Mouse (Mus musculus): Measurements from ENCODE around the gene Iapp. TPM values are rescaled to one million over a fixed set of nuclear protein-coding genes. Genes with fewer than 3 reads are reported as not detected.

Gene Iapp
- total and polyA plus RNA-seq, 3 experiments, result not detected

DNA sequence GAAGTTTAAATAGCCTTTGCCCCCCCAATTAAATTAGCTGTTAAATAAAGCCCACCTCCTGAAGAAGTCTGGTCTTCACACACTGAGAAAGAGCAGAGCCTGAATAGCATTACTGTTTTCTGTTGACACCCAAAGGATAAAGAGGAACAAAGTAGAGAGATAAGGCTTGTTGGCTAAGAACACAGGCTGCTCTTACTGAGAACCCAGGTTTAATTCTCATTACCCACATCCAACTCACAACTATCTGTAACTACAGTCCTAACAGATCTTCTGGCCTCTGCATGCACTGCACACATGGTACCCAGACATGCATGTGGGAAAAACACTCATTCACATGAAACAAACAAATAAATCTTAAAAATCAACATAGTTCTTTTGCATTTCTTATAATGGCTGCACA is 18.9 kb downstream of the Iapp start:
- Histone ChIP-seq H3K79me2 (replicated peaks; ENCODE audit: control insufficient read depth, insufficient read depth, low read length) (no peaks in the 10 kb centered on the region), H3K27me3 (ENCODE audit: control insufficient read depth, insufficient read depth, low read length) (no peaks in the 10 kb centered on the region)
- intact Hi-C loops (cut with DNase I), result no loop called here

DNA sequence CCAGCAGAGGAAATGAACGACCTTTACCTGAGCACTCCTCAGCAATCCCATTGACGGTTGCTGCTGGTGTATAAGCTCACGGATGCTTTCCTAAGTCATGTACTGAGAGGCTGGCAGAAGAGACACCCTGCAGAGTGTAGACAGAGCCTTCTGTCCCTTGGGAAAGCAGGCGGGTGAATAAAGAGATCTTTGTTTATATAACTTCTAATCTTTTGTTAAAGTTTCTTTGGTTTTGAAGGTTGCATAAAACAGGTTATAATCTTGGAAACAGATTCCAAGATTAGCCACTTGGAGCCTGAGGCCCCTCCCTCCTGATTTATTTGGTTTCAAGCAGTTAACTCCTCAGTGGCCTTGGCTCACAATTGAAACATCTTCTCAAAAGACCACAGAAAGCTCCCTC is 24.7 kb downstream of the Iapp start, which contains the start of gene Slco1a5:
Gene Slco1a5, minus strand, starts transcription at position 101 of the 400 bp plus-strand sequence.
- intact Hi-C loops (cut with DNase I), result no loop called here
- TF ChIP-seq POLR2A (IDR thresholded peaks at IDR 0.05; ENCODE audit: insufficient read depth, low read depth, low read length) (no peak), EP300 (IDR thresholded peaks at IDR 0.05; ENCODE audit: insufficient read depth, low read depth, low read length) (no peak), CTCF (IDR thresholded peaks at IDR 0.05) (no peak)

More for the DNA sequence above, 18.9 kb downstream of the Iapp start:
- Histone ChIP-seq H3K27ac (no peak overlapping the region), H3K4me1 (ENCODE audit: control insufficient read depth, insufficient read depth, low read length) (no peaks in the 10 kb centered on the region), H3K9ac (ENCODE audit: low read depth, low read length) (no peak overlapping the region), H3K4me3 (no peak overlapping the region), H3K36me3 (ENCODE audit: control insufficient read depth, insufficient read depth, low read length) (no peaks in the 10 kb centered on the region)
- TF ChIP-seq EP300 (IDR thresholded peaks at IDR 0.05; ENCODE audit: insufficient read depth, low read depth, low read length), result no peak
- no peak for DNase-seq

DNA sequence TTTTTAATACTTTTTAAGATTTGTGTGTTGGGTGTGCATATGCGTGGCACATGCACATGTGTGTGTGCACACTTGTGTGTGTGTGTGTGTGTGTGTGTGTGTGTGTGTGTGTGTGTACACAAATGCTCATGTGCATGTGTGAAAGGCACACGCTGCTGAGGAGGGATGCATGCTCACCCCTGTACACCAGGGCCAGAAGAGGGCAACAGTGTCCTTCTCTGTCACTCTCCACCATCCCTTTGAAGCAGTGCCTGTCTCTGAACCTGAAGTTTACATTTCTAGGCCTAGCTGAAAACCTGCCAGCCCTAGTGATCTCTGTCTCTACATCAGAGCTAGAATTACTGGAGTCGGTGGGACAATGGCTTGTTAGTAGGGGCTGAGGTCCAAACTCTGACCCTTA is 28.4 kb downstream of the Iapp start:
- Histone ChIP-seq H3K4me3 (no peak overlapping the region), H3K4me1 (ENCODE audit: control insufficient read depth, insufficient read depth, low read length) (no peaks in the 10 kb centered on the region), H3K27ac (no peak overlapping the region), H3K27me3 (ENCODE audit: control insufficient read depth, insufficient read depth, low read length) (no peaks in the 10 kb centered on the region), H3K9ac (ENCODE audit: low read depth, low read length) (no peak overlapping the region), H3K79me2 (replicated peaks; ENCODE audit: control insufficient read depth, insufficient read depth, low read length) (no peaks in the 10 kb centered on the region), H3K36me3 (ENCODE audit: control insufficient read depth, insufficient read depth, low read length) (no peaks in the 10 kb centered on the region)
- TF ChIP-seq EP300 (IDR thresholded peaks at IDR 0.05; ENCODE audit: insufficient read depth, low read depth, low read length), result no peak
- TF ChIP-seq POLR2A (IDR thresholded peaks at IDR 0.05; ENCODE audit: insufficient read depth, low read depth, low read length), result no peak
- TF ChIP-seq CTCF (IDR thresholded peaks at IDR 0.05), result no peak
- intact Hi-C loops (cut with DNase I), result no loop called here
- 61% methylated on average over 3 of the region's 3 CpGs for WGBS
- no peak for DNase-seq

More for the DNA sequence above, 24.7 kb downstream of the Iapp start, which contains the start of gene Slco1a5:
- no peaks in the 10 kb centered on the region for H3K36me3 ChIP-seq (ENCODE audit: control insufficient read depth, insufficient read depth, low read length)
- no peak within 1 kb of the TSS for H3K27ac ChIP-seq
- no peak within 1 kb of the TSS for H3K9ac ChIP-seq (ENCODE audit: low read depth, low read length)
- no peaks in the 10 kb centered on the region for H3K27me3 ChIP-seq (ENCODE audit: control insufficient read depth, insufficient read depth, low read length)
- no peak for DNase-seq
- H3K4me1 ChIP-seq (ENCODE audit: control insufficient read depth, insufficient read depth, low read length), result no peaks in the 10 kb centered on the region
- WGBS, result 31% methylated on average over 4 of the region's 4 CpGs
- no peaks in the 10 kb centered on the region for H3K79me2 ChIP-seq (replicated peaks; ENCODE audit: control insufficient read depth, insufficient read depth, low read length)
- no peak within 1 kb of the TSS for H3K4me3 ChIP-seq

DNA sequence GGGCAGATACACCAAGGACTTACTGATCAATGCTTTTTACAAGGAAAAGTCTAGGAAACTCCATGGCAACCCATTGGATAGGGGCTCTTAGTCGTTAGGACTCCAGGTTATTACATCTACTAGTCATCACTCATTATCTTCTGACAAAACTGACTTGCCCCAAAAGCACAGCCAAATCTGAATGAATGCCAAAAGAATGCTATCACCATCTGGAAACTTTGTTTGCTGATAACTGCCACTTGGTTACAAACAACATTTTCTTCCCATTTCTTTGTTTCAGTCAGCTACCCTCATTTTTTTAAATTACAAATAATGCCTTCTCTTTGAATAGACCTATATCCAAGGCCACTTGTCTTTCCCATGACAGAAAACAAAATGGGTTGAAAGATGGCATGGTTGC is 31.0 kb downstream of the Iapp start:
- TF ChIP-seq CTCF (IDR thresholded peaks at IDR 0.05), result no peak
- no peak for TF ChIP-seq EP300 (IDR thresholded peaks at IDR 0.05; ENCODE audit: insufficient read depth, low read depth, low read length)
- no peak for TF ChIP-seq POLR2A (IDR thresholded peaks at IDR 0.05; ENCODE audit: insufficient read depth, low read depth, low read length)
- H3K9ac ChIP-seq (ENCODE audit: low read depth, low read length), result no peak overlapping the region
- WGBS, result 52% methylated on average over 1 of the region's 1 CpGs

DNA sequence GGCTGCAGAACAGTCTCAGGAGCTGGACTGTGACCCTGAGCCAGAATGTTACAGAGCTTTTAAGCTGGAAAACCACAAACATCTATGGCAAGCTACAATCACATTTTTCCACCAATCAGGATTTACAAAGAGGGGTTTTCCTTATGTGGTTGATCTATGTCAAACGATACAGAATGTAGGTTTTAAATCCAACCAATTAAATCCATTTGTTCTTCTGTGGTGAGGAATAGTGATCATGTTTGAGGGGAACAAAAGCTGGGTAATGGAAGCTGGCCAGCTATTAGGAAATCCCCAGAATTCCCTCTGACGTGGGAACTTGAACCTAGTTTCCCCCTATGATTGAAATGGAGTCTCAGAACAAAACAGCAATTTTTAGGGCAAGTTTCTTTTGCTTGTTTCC is 40.7 kb downstream of the Iapp start:
- no peak overlapping the region for H3K9ac ChIP-seq (ENCODE audit: low read depth, low read length)
- 41% methylated on average over 2 of the region's 2 CpGs for WGBS
- no peaks in the 10 kb centered on the region for H3K36me3 ChIP-seq (ENCODE audit: control insufficient read depth, insufficient read depth, low read length)
- no peaks in the 10 kb centered on the region for H3K27me3 ChIP-seq (ENCODE audit: control insufficient read depth, insufficient read depth, low read length)
- H3K79me2 ChIP-seq (replicated peaks; ENCODE audit: control insufficient read depth, insufficient read depth, low read length), result no peaks in the 10 kb centered on the region
- intact Hi-C loops (cut with DNase I), result no loop called here
- no peak overlapping the region for H3K4me3 ChIP-seq
- no peak overlapping the region for H3K27ac ChIP-seq
- DNase-seq, result no peak
- no peak for TF ChIP-seq POLR2A (IDR thresholded peaks at IDR 0.05; ENCODE audit: insufficient read depth, low read depth, low read length)
- H3K4me1 ChIP-seq (ENCODE audit: control insufficient read depth, insufficient read depth, low read length), result no peaks in the 10 kb centered on the region

More for the DNA sequence above, 31.0 kb downstream of the Iapp start:
- Histone ChIP-seq H3K4me3 (no peak overlapping the region), H3K27ac (no peak overlapping the region), H3K4me1 (ENCODE audit: control insufficient read depth, insufficient read depth, low read length) (no peaks in the 10 kb centered on the region), H3K79me2 (replicated peaks; ENCODE audit: control insufficient read depth, insufficient read depth, low read length) (no peaks in the 10 kb centered on the region), H3K36me3 (ENCODE audit: control insufficient read depth, insufficient read depth, low read length) (no peaks in the 10 kb centered on the region), H3K27me3 (ENCODE audit: control insufficient read depth, insufficient read depth, low read length) (no peaks in the 10 kb centered on the region)
- no peak for DNase-seq
- intact Hi-C loops (cut with DNase I), result no loop called here

DNA sequence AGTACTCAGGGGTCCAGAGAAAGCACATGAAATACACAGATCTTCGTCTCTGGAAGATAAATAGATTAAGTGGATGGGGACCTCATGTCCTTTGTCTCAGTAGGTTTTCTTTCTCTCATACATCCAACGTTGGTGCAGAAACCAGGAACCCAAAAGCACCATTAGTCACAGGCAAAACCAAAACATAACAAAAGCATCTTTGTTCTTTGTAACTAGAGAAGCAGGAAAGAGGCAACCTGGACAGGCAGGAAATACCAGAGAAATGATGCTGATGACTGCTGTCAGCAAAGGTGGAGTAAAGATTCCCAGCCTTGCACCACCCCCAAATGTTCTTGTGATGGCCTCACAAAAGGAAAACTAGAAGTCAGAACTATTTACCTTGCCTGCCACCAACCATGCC is 41.4 kb downstream of the Iapp start:
- WGBS, result 29% methylated on average over 2 of the region's 2 CpGs
- Histone ChIP-seq H3K27me3 (ENCODE audit: control insufficient read depth, insufficient read depth, low read length) (no peaks in the 10 kb centered on the region), H3K9ac (ENCODE audit: low read depth, low read length) (no peak overlapping the region), H3K27ac (no peak overlapping the region), H3K79me2 (replicated peaks; ENCODE audit: control insufficient read depth, insufficient read depth, low read length) (no peaks in the 10 kb centered on the region), H3K36me3 (ENCODE audit: control insufficient read depth, insufficient read depth, low read length) (no peaks in the 10 kb centered on the region), H3K4me3 (no peak overlapping the region), H3K4me1 (ENCODE audit: control insufficient read depth, insufficient read depth, low read length) (no peaks in the 10 kb centered on the region)
- no peak for DNase-seq
- no peak for TF ChIP-seq CTCF (IDR thresholded peaks at IDR 0.05)
- TF ChIP-seq POLR2A (IDR thresholded peaks at IDR 0.05; ENCODE audit: insufficient read depth, low read depth, low read length), result no peak
- TF ChIP-seq EP300 (IDR thresholded peaks at IDR 0.05; ENCODE audit: insufficient read depth, low read depth, low read length), result no peak
- intact Hi-C loops (cut with DNase I), result no loop called here
